Mouse (Mus musculus): ENCODE measurements at regions not wholly inside any gene's neighbourhood (a gene's known extent, or its start where the extent isn't known, plus 50 kb on each side); places are given as distances from the start of the nearest gene placed in this dataset.
"Not testable (repeated sequence)": the region's sequence is repeated elsewhere in the genome, so short reads cannot be mapped to it uniquely, and the experiment has no call there.

DNA sequence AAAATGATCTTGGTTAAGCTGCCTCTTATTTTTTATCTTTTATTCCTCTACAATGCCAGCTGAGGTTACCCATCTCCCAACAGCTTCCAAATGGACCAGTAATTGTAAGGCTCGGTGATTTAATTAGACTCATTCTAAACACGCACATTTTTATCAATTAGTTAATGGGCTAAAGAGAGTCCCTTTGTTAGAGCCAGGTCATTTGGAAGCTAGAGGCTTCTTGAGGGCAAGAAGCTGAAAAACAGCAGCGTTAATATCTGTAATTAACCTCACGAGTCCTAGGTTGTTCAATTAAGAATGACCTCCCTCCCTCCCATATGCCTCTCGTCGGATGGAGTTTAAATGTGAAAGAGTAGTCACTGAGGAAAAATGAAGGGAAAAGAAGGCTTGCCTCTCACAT lies 66.5 kb downstream of the Otx2 start:
- DNase-seq, result no peak

GRCm38 (mm10) chr14:48603490-48603889 lies 70.1 kb downstream of the Otx2 start:
- DNase-seq, result no peak

DNA sequence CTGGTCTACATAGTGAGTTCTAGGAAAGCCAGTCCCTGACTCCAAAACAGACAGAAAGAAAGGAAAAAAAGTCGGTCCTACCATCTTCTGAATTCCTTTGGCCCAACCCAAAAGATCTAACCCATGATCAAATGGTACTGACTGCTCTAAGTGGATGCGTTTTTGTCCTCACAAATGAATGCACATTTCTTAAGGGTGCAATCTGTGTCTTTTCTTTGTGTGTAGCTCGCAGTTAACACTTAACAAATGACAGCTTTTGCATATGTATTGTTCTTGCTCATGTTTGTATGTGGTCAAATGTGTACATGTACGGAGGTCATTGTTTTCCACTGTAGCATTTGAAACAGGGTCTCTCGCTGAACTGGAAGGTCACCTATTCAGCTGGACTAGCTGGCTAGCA lies 79.3 kb downstream of the Otx2 start:
- DNase-seq, result no peak

GRCm38 (mm10) chr14:48593363-48593762 lies 80.3 kb downstream of the Otx2 start:
- DNase-seq, result no peak

DNA sequence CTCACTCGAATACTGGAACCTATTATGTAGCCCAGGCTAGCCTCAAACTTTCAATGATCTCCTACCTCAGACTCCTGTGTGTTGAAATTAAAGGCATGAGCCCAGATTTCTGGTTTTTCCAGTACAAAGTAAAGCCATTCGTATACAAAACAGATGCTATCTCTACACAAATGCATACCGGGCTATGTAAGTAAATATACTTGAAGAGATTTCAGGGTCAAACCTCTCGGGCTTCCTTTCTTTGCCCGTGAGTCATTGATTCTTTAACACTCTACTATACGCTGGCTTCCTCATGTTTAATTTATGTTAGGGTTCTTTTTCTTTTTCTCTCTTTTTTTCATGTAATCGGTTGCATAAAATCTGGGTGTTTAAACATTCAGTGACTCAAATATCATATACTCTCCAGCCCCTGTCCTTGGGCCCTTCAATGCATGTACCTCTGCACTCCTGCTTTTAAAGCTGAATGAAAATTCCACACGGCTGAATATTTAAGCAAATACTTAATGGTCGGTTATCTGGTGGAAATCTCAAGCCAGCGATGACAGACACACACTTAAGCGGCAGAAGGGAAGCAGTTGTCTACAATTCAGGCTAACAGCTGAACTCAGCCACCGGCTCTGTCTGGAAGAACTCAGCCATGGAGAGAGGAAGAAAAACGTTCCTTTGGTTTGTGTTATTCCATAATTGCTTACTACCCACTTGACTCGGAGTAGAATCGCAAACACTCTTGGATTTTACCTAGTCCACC lies 82.0 kb downstream of the Otx2 start:
- no peak for DNase-seq

- peak; percentile 4 for DNase-seq
Observed at GRCm38 (mm10) chr14:48590426-48590825, 83.2 kb downstream of the Otx2 start.

- DNase-seq, result peak; percentile 9
Observed at GRCm38 (mm10) chr14:48589702-48590325, 83.8 kb downstream of the Otx2 start.

GRCm38 (mm10) chr14:48585820-48586219 lies 87.8 kb downstream of the Otx2 start:
- no peak for DNase-seq

DNA sequence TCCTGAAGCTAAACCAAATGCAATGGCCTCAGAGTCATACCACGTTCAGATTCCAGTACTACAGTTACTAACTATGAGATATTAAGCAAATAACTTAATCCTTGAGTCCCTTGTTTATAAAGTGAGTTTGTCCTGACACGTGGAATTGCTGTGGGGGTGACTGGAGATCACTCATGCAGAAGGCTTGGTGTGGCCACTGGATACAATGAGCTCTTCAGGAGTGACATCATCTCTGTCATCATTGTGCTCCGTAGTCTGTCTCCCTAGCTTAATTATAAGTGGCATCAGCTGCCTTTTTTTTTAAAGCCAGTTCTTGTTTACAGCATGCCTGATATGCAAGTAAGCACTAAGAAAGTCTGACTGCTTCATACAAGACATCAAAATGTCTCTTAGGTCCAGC lies 89.0 kb downstream of the Otx2 start:
- DNase-seq, result no peak

- no peak for DNase-seq
Observed at GRCm38 (mm10) chr14:48583516-48583915, 90.1 kb downstream of the Otx2 start.

GRCm38 (mm10) chr14:48582080-48582479 lies 91.5 kb downstream of the Otx2 start:
- no peak for DNase-seq

GRCm38 (mm10) chr14:48581308-48581707 lies 92.3 kb downstream of the Otx2 start:
- not testable (repeated sequence) for DNase-seq

DNA sequence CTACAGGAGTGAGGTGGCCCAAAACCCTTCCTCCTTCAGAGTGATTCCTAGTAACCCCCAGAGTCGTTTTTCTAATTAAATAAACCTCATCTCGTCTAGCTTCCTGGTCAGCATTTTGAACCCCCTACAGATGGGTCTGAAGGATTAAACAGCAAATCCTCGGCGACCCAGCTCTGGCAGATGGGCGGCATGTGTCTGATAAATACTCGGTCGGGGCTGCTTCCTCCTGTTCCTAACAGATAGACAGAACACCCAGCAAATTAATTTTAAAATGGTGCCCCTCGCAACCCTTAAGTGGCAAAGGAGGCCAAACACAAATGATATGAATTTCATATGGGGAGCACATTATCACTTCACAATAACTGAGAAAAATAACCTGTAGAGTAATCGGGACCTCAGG lies 93.2 kb downstream of the Otx2 start:
- DNase-seq, result no peak

DNA sequence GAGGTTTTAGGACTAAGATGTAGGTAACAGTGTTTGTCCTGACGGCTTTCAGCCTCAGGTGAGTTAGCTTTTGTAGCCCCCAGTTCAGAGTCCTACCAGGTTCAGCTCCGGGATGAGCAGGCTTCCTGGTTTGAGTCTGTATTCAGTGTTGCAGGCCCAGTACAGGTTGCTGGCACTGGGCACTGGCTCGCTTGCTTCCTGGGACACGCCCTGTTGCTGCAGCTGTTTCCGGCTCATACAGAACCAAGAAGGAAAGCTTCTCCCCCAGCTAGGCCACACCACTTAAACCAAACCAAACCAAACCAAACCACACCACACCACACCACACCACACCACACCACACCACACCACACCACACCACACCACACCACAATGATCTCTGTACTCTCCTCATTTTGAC lies 93.6 kb downstream of the Otx2 start:
- DNase-seq, result no peak

All from adrenal gland, adult 2 months (tissue).